Mouse (Mus musculus) neural tube, embryonic 12.5 days (tissue): ENCODE results near the gene Ifitm3. TPM values are rescaled to one million over a fixed set of nuclear protein-coding genes. Genes with fewer than 3 reads are reported as not detected.
"Not testable (repeated sequence)": the region's sequence is repeated elsewhere in the genome, so short reads cannot be mapped to it uniquely, and the experiment has no call there.

ENCODE experiments used
- ATAC-seq: fragments of 200-750 bp; cut with Nextera tagmentation; 2 replicates; pipeline ENCODE4 v1.8.0; 2017; ENCODE audit warnings: low read depth, mild to moderate bottlenecking, moderate TSS enrichment, moderate library complexity; ENCODE audit not compliant: low FRiP score
- H3K27ac ChIP-seq: fragments of 300-500 bp; sonication (generic); 2 replicates; pipeline ENCODE4 v1.5.1; 2016
- H3K27me3 ChIP-seq: fragments of 300-500 bp; sonication (generic); replicated peaks from 2 replicates; pipeline ENCODE4 v1.6.1; 2016; ENCODE audit warnings: mild to moderate bottlenecking
- H3K36me3 ChIP-seq: fragments of 300-500 bp; sonication (generic); 2 replicates; pipeline ENCODE4 v1.6.1; 2016; ENCODE audit warnings: mild to moderate bottlenecking
- H3K4me1 ChIP-seq: fragments of 300-500 bp; sonication (generic); 2 replicates; pipeline ENCODE4 v1.6.1; 2016
- H3K4me2 ChIP-seq: fragments of 300-500 bp; sonication (generic); replicated peaks from 2 replicates; pipeline ENCODE4 v1.6.1; 2016; ENCODE audit warnings: mild to moderate bottlenecking
- H3K4me3 ChIP-seq: fragments of 300-500 bp; sonication (generic); 2 replicates; pipeline ENCODE4 v1.5.1; 2016
- H3K9ac ChIP-seq: fragments of 300-500 bp; sonication (generic); 2 replicates; pipeline ENCODE4 v1.6.1; 2016; ENCODE audit warnings: mild to moderate bottlenecking
- H3K9me3 ChIP-seq: fragments of 300-500 bp; sonication (generic); 2 replicates; pipeline ENCODE4 v1.6.1; 2016; ENCODE audit warnings: mild to moderate bottlenecking
- WGBS: fragments of 180-500 bp; shearing (Covaris S2); methylation state at CpG from one replicate; pipeline ENCODE4 v1.1.7; 2016; 5-methylcytosine and 5-hydroxymethylcytosine counted together
- polyA plus RNA-seq: library from polyadenylated mRNA; unstranded; fragments of >200 nt; fragmentation: Nextera tagmentation; extraction: Ambion mirVana; gene quantifications from 2 replicates; pipeline ENCODE4 v1.2.1, GENCODE M21; 2016

The Ifitm3 gene
- polyA plus RNA-seq, 1 experiment from 2014 or later = 29.2 TPM

- Histone ChIP-seq H3K9me3 (no peaks in the 10 kb centered on the region), H3K36me3 (no peaks in the 10 kb centered on the region), H3K4me2 (no peak within 1 kb of the TSS), H3K4me1 (peaks cover 4% of the 10 kb centered on the region; the same call in 1 of the 2 replicates), H3K9ac (no peak within 1 kb of the TSS), H3K27me3 (no peaks in the 10 kb centered on the region), H3K4me3 (no peak within 1 kb of the TSS), H3K27ac (no peak within 1 kb of the TSS)
- no peak for ATAC-seq
- WGBS = 94% methylated on average over 2 of the region's 2 CpGs
These were observed 18.3 kb upstream of the Ifitm3 start, which contains the start of gene Gm17387 for GRCm38 (mm10) chr7:141028831-141029230. Gene Gm17387, plus strand, starts transcription at chr7:141029131.

- Histone ChIP-seq H3K4me2 (0 out of 2 replicates have a peak overlapping the region, but pooled peaks have one; percentile 18), H3K9me3 (no peaks in the 10 kb centered on the region), H3K9ac (no peak overlapping the region), H3K4me1 (peaks cover 4% of the 10 kb centered on the region; the same call in 1 of the 2 replicates), H3K36me3 (no peaks in the 10 kb centered on the region), H3K4me3 (no peak overlapping the region), H3K27me3 (no peaks in the 10 kb centered on the region), H3K27ac (peak overlapping the region; percentile 9; the same call in 1 of the 2 replicates)
- peak; percentile 35; the same call in 1 of the 2 replicates for ATAC-seq
- 43% methylated on average over 5 of the region's 5 CpGs for WGBS
These were observed 16.1 kb upstream of the Ifitm3 start for GRCm38 (mm10) chr7:141026740-141027098.

GRCm38 (mm10) chr7:141026097-141026739, 15.6 kb upstream of the Ifitm3 start:
- 20% methylated on average over 6 of the region's 6 CpGs for WGBS
- Histone ChIP-seq H3K27ac (peak overlapping the region; percentile 15; the same call in 1 of the 2 replicates), H3K4me2 (peak overlapping the region; percentile 36; the same call in 1 of the 2 replicates), H3K4me1 (peaks cover 4% of the 10 kb centered on the region; the same call in 1 of the 2 replicates), H3K9me3 (no peaks in the 10 kb centered on the region), H3K9ac (no peak overlapping the region), H3K27me3 (no peaks in the 10 kb centered on the region), H3K36me3 (no peaks in the 10 kb centered on the region), H3K4me3 (no peak overlapping the region)
- peak; percentile 55 for ATAC-seq

GRCm38 (mm10) chr7:141024865-141025838, 14.6 kb upstream of the Ifitm3 start:
- Histone ChIP-seq H3K27me3 (no peaks in the 10 kb centered on the region), H3K9me3 (no peaks in the 10 kb centered on the region), H3K4me1 (peaks cover 4% of the 10 kb centered on the region; the same call in 1 of the 2 replicates), H3K9ac (no peak overlapping the region), H3K4me2 (peak overlapping the region; percentile 36), H3K4me3 (no peak overlapping the region), H3K36me3 (no peaks in the 10 kb centered on the region), H3K27ac (peak overlapping the region; percentile 76)
- peak; percentile 83 for ATAC-seq
- WGBS = 18% methylated on average over 6 of the region's 6 CpGs

- no peak for ATAC-seq
- WGBS = 90% methylated on average over 14 of the region's 14 CpGs
- no peak overlapping the region for H3K27ac ChIP-seq
These were observed 11.2 kb upstream of the Ifitm3 start for GRCm38 (mm10) chr7:141021489-141022449.

GRCm38 (mm10) chr7:141019028-141019427, 8.5 kb upstream of the Ifitm3 start:
- Histone ChIP-seq H3K9me3 (no peaks in the 10 kb centered on the region), H3K4me1 (no peaks in the 10 kb centered on the region), H3K9ac (no peak overlapping the region), H3K27me3 (no peaks in the 10 kb centered on the region), H3K27ac (no peak overlapping the region), H3K4me3 (no peak overlapping the region), H3K4me2 (no peak overlapping the region), H3K36me3 (no peaks in the 10 kb centered on the region)
- WGBS = 88% methylated on average over 5 of the region's 5 CpGs
- no peak for ATAC-seq

More at GRCm38 (mm10) chr7:141021489-141022449, 11.2 kb upstream of the Ifitm3 start:
- H3K9me3 ChIP-seq = no peaks in the 10 kb centered on the region
- H3K4me1 ChIP-seq = peaks cover 4% of the 10 kb centered on the region; the same call in 1 of the 2 replicates
- H3K4me3 ChIP-seq = no peak overlapping the region
- no peak overlapping the region for H3K9ac ChIP-seq
- H3K36me3 ChIP-seq = no peaks in the 10 kb centered on the region
- H3K27me3 ChIP-seq = no peaks in the 10 kb centered on the region
- H3K4me2 ChIP-seq = no peak overlapping the region

GRCm38 (mm10) chr7:141017824-141018223, 7.3 kb upstream of the Ifitm3 start, which contains the start of gene Ifitm6:
Gene Ifitm6, minus strand, starts transcription at chr7:141017924.
- ATAC-seq, H3K27ac ChIP-seq, H3K4me3 ChIP-seq, H3K4me1 ChIP-seq, H3K9me3 ChIP-seq, H3K27me3 ChIP-seq, H3K9ac ChIP-seq, H3K36me3 ChIP-seq, H3K4me2 ChIP-seq: not testable (repeated sequence)
- WGBS = 92% methylated on average over 1 of the region's 1 CpGs

GRCm38 (mm10) chr7:141016707-141017697, 6.4 kb upstream of the Ifitm3 start:
- Histone ChIP-seq H3K4me3 (no peak overlapping the region), H3K36me3 (no peaks in the 10 kb centered on the region), H3K27me3 (no peaks in the 10 kb centered on the region), H3K4me2 (no peak overlapping the region), H3K4me1 (no peaks in the 10 kb centered on the region), H3K9ac (no peak overlapping the region), H3K9me3 (no peaks in the 10 kb centered on the region), H3K27ac (no peak overlapping the region)
- ATAC-seq = no peak
- WGBS = 85% methylated on average over 10 of the region's 10 CpGs

GRCm38 (mm10) chr7:141011238-141011770, 734 bp upstream of the Ifitm3 start:
- WGBS = 89% methylated on average over 7 of the region's 7 CpGs
- H3K9ac ChIP-seq = 0 out of 2 replicates have a peak overlapping the region, but pooled peaks have one; percentile 5
- peaks cover 19% of the 10 kb centered on the region for H3K4me1 ChIP-seq
- H3K4me2 ChIP-seq = no peak overlapping the region
- no peak overlapping the region for H3K27ac ChIP-seq
- no peak for ATAC-seq
- no peaks in the 10 kb centered on the region for H3K9me3 ChIP-seq
- no peak overlapping the region for H3K4me3 ChIP-seq
- no peaks in the 10 kb centered on the region for H3K36me3 ChIP-seq
- H3K27me3 ChIP-seq = no peaks in the 10 kb centered on the region

GRCm38 (mm10) chr7:141009665-141010064, 905 bp downstream of the Ifitm3 start:
- WGBS = 85% methylated on average over 9 of the region's 9 CpGs
- no peak overlapping the region for H3K27ac ChIP-seq
- H3K27me3 ChIP-seq = no peaks in the 10 kb centered on the region
- no peaks in the 10 kb centered on the region for H3K36me3 ChIP-seq
- H3K4me3 ChIP-seq = no peak overlapping the region
- peak overlapping the region; percentile 42 for H3K4me2 ChIP-seq
- H3K4me1 ChIP-seq = peaks cover 19% of the 10 kb centered on the region
- H3K9me3 ChIP-seq = no peaks in the 10 kb centered on the region
- no peak overlapping the region for H3K9ac ChIP-seq
- ATAC-seq = no peak
